Mouse (Mus musculus) kidney, postnatal 4 days (tissue): ENCODE data around the gene Slc9a3r1.

Experiments
- DNase-seq, 2 experiments: peaks; one replicate each; pipeline ENCODE4 v3.0.0; 2021; ENCODE audit warnings: mixed read lengths in 2 of 2

Gene Slc9a3r1

DNA sequence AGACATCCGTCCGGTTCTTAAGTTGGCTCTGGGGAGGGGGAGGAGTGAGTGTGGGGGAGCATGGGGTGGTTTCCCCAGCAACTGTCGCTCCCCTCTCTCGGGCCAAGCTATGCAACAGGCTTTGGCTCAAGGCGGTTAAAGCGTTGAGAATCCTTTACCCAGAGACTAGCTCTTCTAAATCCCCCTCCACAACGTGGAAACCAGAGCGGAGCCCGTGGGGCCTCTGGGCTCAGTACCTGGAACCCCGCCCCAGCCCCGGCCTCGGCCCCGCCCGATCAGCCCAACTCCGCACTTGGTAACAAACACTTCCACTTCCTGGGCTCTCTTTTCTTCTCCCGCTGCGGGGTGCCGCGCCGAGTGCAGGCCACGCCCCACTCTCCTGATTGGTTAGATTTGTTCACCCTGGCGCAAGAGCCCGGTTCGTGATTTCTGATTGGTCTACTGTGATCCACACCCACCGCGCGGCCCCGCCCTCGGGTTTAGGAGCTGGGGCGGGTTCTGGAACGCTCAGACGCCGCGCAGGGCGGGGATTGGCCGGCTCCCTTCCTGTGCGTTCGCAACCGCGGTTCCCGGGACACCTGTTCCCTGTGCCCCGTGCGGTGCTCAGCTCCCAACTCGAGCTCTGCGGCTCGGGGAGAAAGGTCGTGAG, at the start of gene Slc9a3r1:
Gene Slc9a3r1, plus strand, starts transcription at position 510 of the 649 bp plus-strand sequence.
- DNase-seq = peak; percentile 98 to 99

DNA sequence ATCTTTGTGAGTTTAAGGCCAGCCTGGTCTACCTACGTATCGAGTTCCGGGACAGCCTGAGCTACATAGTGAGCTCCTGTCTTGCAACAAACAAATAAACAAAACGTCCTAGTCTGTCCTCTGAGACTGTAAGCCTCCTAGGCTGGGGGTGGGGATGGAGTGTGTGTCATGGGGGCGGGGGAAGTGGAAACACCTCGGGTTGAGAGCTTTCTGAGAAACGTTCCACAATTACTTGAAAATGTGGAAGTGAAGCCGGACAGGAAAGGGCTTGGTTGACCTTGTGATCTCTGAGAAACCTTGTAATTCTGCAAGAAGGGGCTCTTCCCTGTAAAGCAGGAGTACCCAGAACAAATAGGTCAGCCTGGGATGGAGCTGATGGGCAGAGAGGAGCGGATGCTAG, 43.7 kb upstream of the Slc9a3r1 start:
- no peak for DNase-seq

- DNase-seq = no peak
Measured at GRCm38 (mm10) chr11:115128483-115128882, 34.7 kb upstream of the Slc9a3r1 start.

DNA sequence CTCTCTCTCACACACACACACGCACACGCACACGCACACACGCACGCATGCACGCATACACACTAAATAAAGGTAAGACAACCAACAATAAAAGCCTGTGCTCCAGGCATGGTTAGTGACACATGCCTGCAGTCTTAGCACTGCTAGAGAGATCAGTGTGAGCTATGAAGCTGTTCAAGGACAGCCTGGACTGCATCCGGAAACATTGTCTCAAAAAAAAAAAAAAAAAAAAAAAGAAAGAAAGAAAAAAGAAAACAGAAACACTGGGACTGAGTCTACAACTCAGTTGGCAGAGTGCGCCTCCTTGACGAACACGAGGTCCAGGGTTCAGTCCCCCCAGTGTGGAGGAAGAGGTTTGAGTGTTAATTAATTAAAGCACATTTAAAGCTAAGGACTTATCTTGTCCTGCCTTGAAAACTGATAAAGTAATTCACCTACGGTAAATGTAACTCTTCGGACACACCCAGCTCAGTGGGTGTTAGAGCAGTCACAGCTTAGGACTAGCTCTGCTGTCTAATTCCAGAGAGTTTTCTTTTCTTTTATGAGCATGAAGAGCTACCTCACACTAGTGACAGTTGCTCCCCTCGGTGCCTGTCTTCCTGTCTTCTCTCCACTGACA, 33.5 kb upstream of the Slc9a3r1 start:
- no peak for DNase-seq

GRCm38 (mm10) chr11:115131768-115132381, 31.3 kb upstream of the Slc9a3r1 start:
- no peak for DNase-seq

DNA sequence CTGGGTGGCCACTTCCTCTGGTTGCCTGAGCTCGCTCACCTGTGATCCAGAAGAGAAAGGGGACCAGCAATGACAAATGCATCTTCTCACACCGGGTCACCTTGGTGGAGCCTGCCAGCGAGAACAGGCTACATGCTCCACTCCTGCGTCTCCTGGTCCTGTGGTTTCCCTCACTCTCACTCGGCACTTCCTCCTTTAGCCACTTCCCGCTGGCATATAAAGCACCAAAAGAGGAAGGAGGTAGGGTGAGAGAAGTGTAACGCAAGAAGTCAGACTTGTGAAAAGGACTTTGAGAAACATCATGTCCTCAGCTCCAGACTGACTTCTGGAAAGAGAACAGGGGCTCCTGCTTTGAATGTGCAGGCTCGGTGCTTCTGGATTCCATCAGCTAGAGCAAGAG, 29.3 kb upstream of the Slc9a3r1 start, which contains the start of gene Cd300lf:
Gene Cd300lf, minus strand, starts transcription at position 193 of the 400 bp plus-strand sequence.
- DNase-seq = no peak

DNA sequence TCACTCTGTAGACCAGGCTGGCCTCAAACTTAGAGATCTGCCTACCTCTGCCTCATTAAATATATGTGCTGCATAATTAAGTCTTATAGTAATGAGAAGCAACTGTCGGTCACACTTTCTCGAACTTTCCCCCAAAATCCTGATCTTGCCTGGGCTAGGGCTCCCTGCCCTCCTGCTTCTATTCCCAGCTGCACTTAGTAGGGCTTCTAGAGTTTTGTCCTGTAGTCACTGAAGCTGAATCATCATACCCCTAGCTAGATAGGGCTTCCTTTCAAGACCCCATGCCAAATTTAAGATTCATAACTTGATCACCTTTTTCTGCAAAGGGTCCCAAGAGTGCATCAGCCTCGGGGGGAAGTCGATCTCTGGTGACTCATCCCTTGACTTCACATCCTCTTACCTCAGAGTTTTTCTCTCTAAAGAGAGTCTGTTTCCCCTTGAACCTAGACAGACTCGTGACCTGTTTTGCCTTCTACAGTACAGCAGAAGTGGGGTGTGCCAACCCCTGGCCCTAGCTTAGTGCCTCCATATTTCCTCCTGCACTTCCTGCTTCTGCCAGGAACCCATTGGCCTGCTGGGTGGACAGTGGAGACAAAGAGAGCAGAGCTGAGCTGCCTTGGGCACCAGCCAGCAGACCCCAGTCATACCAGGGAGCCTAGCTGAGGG, 24.4 kb upstream of the Slc9a3r1 start:
- no peak for DNase-seq

GRCm38 (mm10) chr11:115141970-115142369, 21.2 kb upstream of the Slc9a3r1 start:
- DNase-seq = no peak

DNA sequence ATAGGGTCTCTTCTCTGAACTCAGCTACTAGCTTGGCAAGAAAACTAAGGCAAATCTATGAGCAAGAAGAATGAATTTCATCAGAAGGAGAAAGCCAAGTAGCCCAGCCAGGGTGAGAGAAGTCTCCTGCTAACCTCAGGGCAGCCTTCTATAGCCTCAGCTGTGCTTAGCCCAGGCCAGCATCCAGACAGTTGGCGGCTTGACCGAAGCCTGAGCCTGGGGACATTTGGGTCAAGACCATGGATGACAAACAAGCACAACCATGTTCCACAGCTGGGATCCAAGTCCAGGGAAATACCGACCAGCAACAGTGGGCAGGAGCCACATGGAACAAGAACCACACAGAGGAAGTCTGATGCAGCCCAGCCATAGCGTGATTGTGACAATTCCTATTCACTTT, 15.3 kb upstream of the Slc9a3r1 start:
- DNase-seq = no peak

DNA sequence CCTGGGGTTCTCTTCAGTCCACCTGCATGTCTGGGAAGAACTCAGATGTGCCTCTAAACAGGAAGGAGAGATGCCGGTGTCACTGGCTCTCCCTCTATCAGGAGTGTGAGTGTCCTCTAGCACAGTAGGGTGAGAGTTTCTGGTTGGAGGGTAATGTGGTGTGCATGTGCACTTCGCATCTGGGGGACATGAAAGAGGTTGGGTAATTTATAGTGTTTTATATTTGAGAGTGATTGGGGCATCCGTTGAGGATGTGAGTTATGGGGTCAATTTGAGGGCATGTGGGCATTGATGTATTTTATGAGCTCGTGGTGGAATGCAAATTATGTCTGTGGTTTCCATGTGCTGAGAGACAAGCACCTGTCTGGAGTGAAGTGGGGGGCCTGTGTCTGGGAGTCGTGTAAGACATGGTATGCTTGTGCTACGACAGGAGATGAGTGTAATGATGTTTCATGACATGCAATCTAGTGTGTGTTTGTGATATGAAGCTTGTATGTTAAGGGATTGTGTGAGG, 12.3 kb upstream of the Slc9a3r1 start:
- DNase-seq = no peak

DNA sequence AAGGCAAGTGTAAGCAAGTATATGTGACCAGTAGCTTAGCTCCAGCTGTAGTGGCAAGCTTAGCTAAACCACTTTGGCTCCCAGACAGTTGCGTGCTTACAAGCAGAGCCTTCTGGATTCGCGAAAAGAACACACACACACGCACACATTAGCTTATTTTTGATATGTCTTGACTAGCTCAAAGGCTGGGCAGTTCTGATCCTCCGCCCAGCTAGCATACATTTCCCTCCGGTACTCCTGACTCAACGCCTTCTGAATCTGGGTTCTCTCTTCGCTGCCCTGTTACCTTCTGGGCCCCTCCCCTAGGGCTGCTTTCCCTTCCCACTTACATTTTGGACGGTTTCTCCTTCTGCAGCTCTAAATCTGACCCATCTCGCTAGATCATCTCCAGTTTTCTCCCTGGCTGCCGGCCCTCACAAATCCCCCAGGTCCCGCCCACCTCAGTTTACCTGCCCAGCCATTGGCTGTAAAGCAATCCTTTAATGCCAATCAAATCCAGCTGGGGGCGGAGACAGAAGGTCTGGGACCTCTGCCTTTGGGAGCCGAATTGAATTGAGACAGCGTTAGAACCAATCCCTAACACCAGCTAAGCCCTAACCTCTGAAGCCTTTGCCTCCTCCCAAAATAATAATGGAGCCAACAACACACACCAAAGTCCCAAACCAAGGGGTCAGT, 11.2 kb upstream of the Slc9a3r1 start:
- DNase-seq = peak; percentile 83 to 84

DNA sequence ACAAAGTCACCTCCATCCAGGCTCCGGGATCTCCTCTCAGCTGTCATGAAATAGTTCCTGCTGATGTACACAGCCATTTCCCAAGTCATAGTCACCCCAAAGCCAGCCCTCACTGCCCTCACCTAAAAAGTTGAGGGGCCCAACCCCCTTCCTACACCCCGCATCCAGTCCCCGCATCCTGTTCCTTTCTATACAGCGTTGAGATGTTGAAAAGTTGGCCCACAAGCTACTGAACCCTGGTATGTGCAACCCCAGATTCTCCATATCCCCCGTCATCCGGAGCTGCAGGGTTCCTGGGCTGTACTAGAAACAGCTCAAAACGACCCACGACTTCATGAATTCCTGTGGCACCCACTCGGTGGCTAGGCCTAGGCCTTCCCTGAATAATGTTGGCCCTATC, 10.1 kb upstream of the Slc9a3r1 start:
- no peak for DNase-seq

- peak; percentile 88 to 91 for DNase-seq
Measured at GRCm38 (mm10) chr11:115153699-115154292, 9.3 kb upstream of the Slc9a3r1 start.

DNA sequence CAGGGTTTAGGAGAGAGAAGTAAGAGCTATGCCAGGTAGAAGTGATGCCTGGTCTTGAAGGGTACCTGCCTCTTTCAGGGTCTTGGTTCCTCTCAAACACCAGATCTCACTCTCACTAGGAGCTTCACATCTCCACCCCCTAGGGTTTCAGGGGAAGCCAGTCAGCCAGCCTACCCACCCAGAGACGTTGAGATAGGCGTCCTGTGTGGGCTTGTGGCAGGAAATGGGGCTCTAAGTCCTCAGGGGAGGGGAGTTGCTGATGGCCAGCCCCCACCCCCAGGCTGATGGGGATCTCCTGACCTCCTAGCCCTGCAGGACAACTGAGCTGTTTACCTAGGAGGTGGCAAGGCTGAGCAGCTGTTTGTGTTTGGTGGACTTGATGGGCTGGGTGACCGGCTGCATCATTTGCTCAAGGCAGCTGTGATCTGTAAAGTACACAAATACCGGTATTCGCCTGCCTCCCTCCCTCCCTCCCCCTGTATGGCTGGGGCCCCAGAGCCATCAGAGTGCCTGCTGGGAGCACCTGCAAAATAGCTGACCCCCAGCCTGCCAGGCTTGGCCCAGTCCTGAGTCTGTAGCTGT, 8.0 kb upstream of the Slc9a3r1 start:
- DNase-seq = no peak

- peak in 1 of 2 experiments; percentile 44 for DNase-seq
Measured at GRCm38 (mm10) chr11:115157933-115158719, 5.0 kb upstream of the Slc9a3r1 start.

- peak; percentile 87 for DNase-seq
Measured at GRCm38 (mm10) chr11:115160016-115160797, 2.9 kb upstream of the Slc9a3r1 start.

- peak; percentile 90 to 91 for DNase-seq
Measured at GRCm38 (mm10) chr11:115160883-115161577, 2.1 kb upstream of the Slc9a3r1 start.

DNA sequence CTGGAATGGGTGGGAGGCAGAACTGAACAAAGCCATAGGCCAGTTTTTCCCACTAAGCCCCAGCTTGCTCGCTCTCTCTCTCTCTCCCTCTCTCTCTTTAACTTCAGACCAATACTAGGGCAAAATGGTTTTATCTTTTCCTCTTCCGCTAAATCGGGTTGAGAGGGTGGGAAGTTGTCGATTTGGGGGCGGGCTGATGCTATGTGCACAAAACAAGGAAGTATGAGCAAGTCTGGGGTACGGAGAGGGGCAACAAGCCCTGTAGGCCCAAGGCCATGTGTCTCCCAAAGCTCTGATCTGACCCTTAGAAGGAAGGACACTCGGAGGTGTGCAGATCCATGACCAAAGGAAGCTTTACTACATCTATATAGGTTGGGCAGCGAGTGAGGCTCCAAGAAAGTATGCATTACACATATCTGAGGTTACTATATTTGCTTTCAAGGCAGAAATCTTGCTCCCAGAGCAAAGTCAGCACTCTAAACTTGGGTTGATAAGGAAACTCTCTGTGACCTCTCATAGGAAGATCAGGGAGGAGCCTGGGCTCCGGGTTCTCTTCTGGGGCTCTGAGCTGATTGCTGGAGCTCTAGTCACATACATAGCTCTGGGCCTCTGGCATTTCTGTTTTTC, 1.4 kb upstream of the Slc9a3r1 start:
- no peak for DNase-seq

DNA sequence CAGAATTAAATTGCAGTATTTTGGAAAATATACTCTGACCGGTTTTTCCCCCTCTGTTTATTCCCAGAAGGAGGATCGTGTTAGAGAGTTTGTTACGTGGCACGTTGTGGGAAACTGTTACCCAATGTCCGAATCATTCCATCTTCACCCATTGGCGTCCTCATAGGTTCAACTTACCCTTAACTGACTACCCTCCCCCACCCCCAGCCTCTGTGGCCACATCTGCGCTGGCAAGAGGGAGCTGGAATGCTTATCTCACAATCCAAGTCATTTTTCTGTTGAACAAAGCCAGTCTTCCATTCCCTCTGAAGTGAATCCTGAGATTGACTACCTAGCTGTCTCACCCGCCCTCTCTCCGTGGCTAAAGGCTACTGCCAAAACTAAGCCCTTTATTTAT, 938 bp upstream of the Slc9a3r1 start:
- DNase-seq = no peak
